Mouse (Mus musculus) liver, embryonic 14.5 days (tissue): ENCODE measurements around the gene Mtf2. TPM values are rescaled to one million over a fixed set of nuclear protein-coding genes. Genes with fewer than 3 reads are reported as not detected.
A peak's percentile ranks its signal among the peaks of the same experiment; 100 is the strongest.
"Not testable (repeated sequence)": the region's sequence is repeated elsewhere in the genome, so short reads cannot be mapped to it uniquely, and the experiment has no call there.

Experiments
- ATAC-seq: fragments of 200-750 bp; cut with Nextera tagmentation; 2 replicates; pipeline ENCODE4 v1.8.0; 2017; ENCODE audit warnings: moderate number of reproducible peaks, mild to moderate bottlenecking, moderate library complexity; ENCODE audit not compliant: insufficient read depth
- DNase-seq, 3 experiments: peaks; one replicate each; pipeline ENCODE4 v3.0.0-alpha.2; 2012 to 2013; ENCODE audit warnings: low read depth in 3 of 3, low spot score in 3 of 3
- H3K27ac ChIP-seq: fragments of 300-500 bp; sonication (generic); 2 replicates; pipeline ENCODE4 v1.5.1; 2014; ENCODE audit warnings: moderate library complexity, mild to moderate bottlenecking, control low read depth, inconsistent platforms
- H3K27me3 ChIP-seq: fragments of 300-500 bp; sonication (generic); 2 replicates; pipeline ENCODE4 v1.6.1; 2014; ENCODE audit warnings: mild to moderate bottlenecking, low read length, moderate library complexity; ENCODE audit not compliant: control insufficient read depth, insufficient read depth
- H3K36me3 ChIP-seq: fragments of 300-500 bp; sonication (generic); replicated peaks from 2 replicates; pipeline ENCODE4 v1.6.1; 2014; ENCODE audit warnings: low read depth; ENCODE audit not compliant: control insufficient read depth, insufficient read depth
- H3K4me1 ChIP-seq, 2 experiments: fragments of 200-500 bp in 1 of 2; fragments of 300-500 bp in 1 of 2; sonication (generic) in 1 of 2; replicated peaks; 2 replicates each; pipeline ENCODE4 v1.6.1; 2012 to 2014; ENCODE audit warnings: antibody characterized with exemption in 1 of 2, inconsistent platforms in 1 of 2, low read length in 1 of 2; ENCODE audit not compliant: control insufficient read depth in 2 of 2, insufficient read depth in 2 of 2
- H3K4me2 ChIP-seq: fragments of 300-500 bp; sonication (generic); 2 replicates; pipeline ENCODE4 v1.6.1; 2014; ENCODE audit warnings: low read depth, mild to moderate bottlenecking, control low read depth, moderate library complexity
- H3K4me3 ChIP-seq, 2 experiments: fragments of 200-500 bp in 1 of 2; fragments of 300-500 bp in 1 of 2; sonication (generic) in 1 of 2; 2 replicates each; pipeline ENCODE4 v1.5.1; 2012 to 2014; ENCODE audit warnings: low read depth in 2 of 2, low read length in 2 of 2, mild to moderate bottlenecking in 2 of 2, control low read depth in 1 of 2, inconsistent platforms in 1 of 2, moderate library complexity in 1 of 2; ENCODE audit not compliant: insufficient read depth in 1 of 2
- H3K9ac ChIP-seq: fragments of 300-500 bp; sonication (generic); replicated peaks from 2 replicates; pipeline ENCODE4 v1.6.1; 2014; ENCODE audit warnings: mild to moderate bottlenecking, control low read depth, moderate library complexity
- H3K9me3 ChIP-seq: fragments of 300-500 bp; sonication (generic); 2 replicates; pipeline ENCODE4 v1.6.1; 2016; ENCODE audit warnings: low read length, mixed read lengths; ENCODE audit not compliant: control insufficient read depth
- CTCF ChIP-seq: IDR thresholded peaks from 2 replicates; pipeline ENCODE4 v1.5.1; 2016; ENCODE audit warnings: antibody characterized with exemption, low read depth, control low read depth
- EP300 ChIP-seq: IDR thresholded peaks from 2 replicates; pipeline ENCODE4 v1.6.1; 2016; ENCODE audit warnings: antibody characterized with exemption, low read depth
- WGBS: fragments of 180-500 bp; shearing (Covaris S2); extraction: QIAGEN DNeasy Blood & Tissue Kit; methylation state at CpG from one replicate; pipeline ENCODE4 v1.1.7; 2014; ENCODE audit not compliant: insufficient replicate concordance; 5-methylcytosine and 5-hydroxymethylcytosine counted together
- polyA plus RNA-seq, 2 experiments: library from polyadenylated mRNA; depleted of rRNA in 1 of 2; stranded (reverse) in 1 of 2; unstranded in 1 of 2; fragments of >200 nt; fragmentation: Nextera tagmentation in 1 of 2; extraction: Ambion mirVana in 1 of 2; gene quantifications; 2 replicates each; pipeline versions ENCODE4 v1.2.1 to v1.2.3; 2012 to 2014

Gene Mtf2
- polyA plus RNA-seq, 2 experiments = 14.6 to 32.2 TPM

GRCm38 (mm10) chr5:108028797-108029536 lies 36.5 kb upstream of the Mtf2 start:
- not testable (repeated sequence) for H3K9ac ChIP-seq, H3K4me3 ChIP-seq, H3K36me3 ChIP-seq, H3K27me3 ChIP-seq, H3K9me3 ChIP-seq
- Histone ChIP-seq H3K27ac (peak overlapping the region; percentile 4), H3K4me2 (peak overlapping the region; percentile 25; the same call in 1 of the 2 replicates), H3K4me1 (peaks cover 16 to 26% of the 10 kb centered on the region in 2 experiments)
- WGBS = 58% methylated on average over 7 of the region's 7 CpGs
- ATAC-seq = peak; percentile 95
- peak; percentile 65 for TF ChIP-seq EP300
- peak; percentile 57 to 58 (median 57) for DNase-seq

- DNase-seq (peak in 2 of 3 experiments; percentile 19 to 23), ATAC-seq (no peak)
- Histone ChIP-seq H3K36me3 (no peaks in the 10 kb centered on the region), H3K27me3 (no peaks in the 10 kb centered on the region), H3K9me3 (no peaks in the 10 kb centered on the region), H3K9ac (no peak overlapping the region; the same call in 1 of the 2 replicates), H3K4me2 (no peak overlapping the region), H3K4me3 (no peak overlapping the region), H3K4me1 (peaks cover 16 to 26% of the 10 kb centered on the region in 2 experiments), H3K27ac (no peak overlapping the region)
- 53% methylated on average over 2 of the region's 2 CpGs for WGBS
- TF ChIP-seq EP300 = no peak
- TF ChIP-seq CTCF = peak; percentile 51; the same call in 1 of the 2 replicates
Measured at GRCm38 (mm10) chr5:108029968-108030367, 35.5 kb upstream of the Mtf2 start.

- WGBS = 64% methylated on average over 4 of the region's 4 CpGs
- TF ChIP-seq EP300 (no peak), CTCF (no peak)
- H3K9ac ChIP-seq = no peak overlapping the region
- ATAC-seq = no peak
- H3K4me3 ChIP-seq = no peak overlapping the region
- no peak overlapping the region for H3K4me2 ChIP-seq
- H3K36me3 ChIP-seq = no peaks in the 10 kb centered on the region
- DNase-seq = no peak
- H3K9me3 ChIP-seq = no peaks in the 10 kb centered on the region
- H3K27ac ChIP-seq = no peak overlapping the region
- H3K4me1 ChIP-seq = peaks cover 16 to 26% of the 10 kb centered on the region in 2 experiments
- H3K27me3 ChIP-seq = no peaks in the 10 kb centered on the region
Measured at GRCm38 (mm10) chr5:108031267-108031666, 34.2 kb upstream of the Mtf2 start.

- Histone ChIP-seq H3K4me3 (no peak overlapping the region), H3K27me3 (no peaks in the 10 kb centered on the region), H3K9ac (no peak overlapping the region), H3K36me3 (no peaks in the 10 kb centered on the region), H3K4me2 (no peak overlapping the region), H3K9me3 (no peaks in the 10 kb centered on the region), H3K4me1 (peaks cover 5 to 11% of the 10 kb centered on the region in 2 experiments; a peak in 3 of 4 replicates), H3K27ac (no peak overlapping the region)
- ATAC-seq = no peak
- WGBS = 30% methylated on average over 4 of the region's 4 CpGs
- DNase-seq = peak; percentile 32 to 44 (median 41)
- peak; percentile 63 for TF ChIP-seq CTCF
- no peak for TF ChIP-seq EP300
Measured at GRCm38 (mm10) chr5:108034194-108034593, 31.3 kb upstream of the Mtf2 start.

DNA sequence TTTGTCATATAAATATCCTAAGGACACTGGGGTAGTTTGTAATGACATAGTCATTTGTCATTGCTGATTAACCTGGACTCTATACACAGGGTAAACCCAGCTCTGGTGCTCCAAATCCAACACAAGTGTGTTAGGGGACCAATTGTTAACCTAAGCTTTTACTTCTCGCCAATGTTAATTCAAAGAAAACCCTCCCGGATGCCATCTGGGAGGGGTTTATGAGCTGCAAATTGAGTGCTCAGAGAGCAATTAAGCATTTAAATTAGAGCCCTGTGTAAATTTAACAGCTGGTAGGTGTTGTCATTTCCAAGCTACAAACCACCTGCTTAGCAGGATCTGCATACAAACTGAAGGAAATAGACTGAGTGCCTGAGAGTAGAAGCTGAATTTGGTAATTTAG lies 30.0 kb upstream of the Mtf2 start:
- Histone ChIP-seq H3K9me3 (no peaks in the 10 kb centered on the region), H3K9ac (no peak overlapping the region), H3K4me1 (peaks cover 0 to 5% of the 10 kb centered on the region in 2 experiments; a peak in 2 of 4 replicates), H3K27me3 (no peaks in the 10 kb centered on the region), H3K27ac (no peak overlapping the region), H3K36me3 (no peaks in the 10 kb centered on the region), H3K4me3 (no peak overlapping the region), H3K4me2 (no peak overlapping the region)
- TF ChIP-seq EP300 (no peak), CTCF (no peak)
- no peak for DNase-seq
- no peak for ATAC-seq
- WGBS = 35% methylated on average over 2 of the region's 2 CpGs
